Mouse (Mus musculus): ENCODE data around the gene Spint1. TPM values are rescaled to one million over a fixed set of nuclear protein-coding genes. Genes with fewer than 3 reads are reported as not detected.

The Spint1 gene
- polyA plus RNA-seq, 1 experiment from 2014 or later = 0.65 TPM

GRCm38 (mm10) chr2:119208344-119209175 is 28.6 kb upstream of the Spint1 start, which contains the start of the genes Zfyve19 and Dnajc17:
Zfyve19 (plus strand) TSS chr2:119208617.
Dnajc17 (minus strand) TSS chr2:119208795.
- Histone ChIP-seq H3K27ac (peak within 1 kb of the TSS; percentile 85), H3K4me2 (peak within 1 kb of the TSS; percentile 64), H3K27me3 (replicated peaks) (no peaks in the 10 kb centered on the region), H3K9me3 (no peaks in the 10 kb centered on the region), H3K4me3 (peak within 1 kb of the TSS; percentile 75), H3K36me3 (replicated peaks) (peaks cover 20% of the 10 kb centered on the region; the same call in 1 of the 2 replicates), H3K9ac (peak within 1 kb of the TSS; percentile 77), H3K4me1 (peaks cover 25% of the 10 kb centered on the region)
- 0% methylated on average over 51 of the region's 51 CpGs for WGBS
- ATAC-seq (replicated peaks) = peak; percentile 97

GRCm38 (mm10) chr2:119209176-119209507 is 28.0 kb upstream of the Spint1 start:
- no peak; the same call in 1 of the 2 replicates for ATAC-seq (replicated peaks)
- peak overlapping the region; percentile 52 for H3K4me2 ChIP-seq
- peak overlapping the region; percentile 75 for H3K4me3 ChIP-seq
- peaks cover 25% of the 10 kb centered on the region for H3K4me1 ChIP-seq
- H3K27ac ChIP-seq = peak overlapping the region; percentile 85
- H3K9ac ChIP-seq = peak overlapping the region; percentile 77
- peaks cover 21% of the 10 kb centered on the region; the same call in 1 of the 2 replicates for H3K36me3 ChIP-seq (replicated peaks)
- no peaks in the 10 kb centered on the region for H3K9me3 ChIP-seq
- no peaks in the 10 kb centered on the region for H3K27me3 ChIP-seq (replicated peaks)
- 1% methylated on average over 13 of the region's 13 CpGs for WGBS

- Histone ChIP-seq H3K4me1 (no peaks in the 10 kb centered on the region), H3K9me3 (no peaks in the 10 kb centered on the region), H3K27me3 (replicated peaks) (peaks cover 10% of the 10 kb centered on the region; the same call in 1 of the 2 replicates), H3K9ac (no peak within 1 kb of the TSS), H3K4me2 (no peak within 1 kb of the TSS), H3K4me3 (no peak within 1 kb of the TSS), H3K36me3 (replicated peaks) (no peaks in the 10 kb centered on the region), H3K27ac (no peak within 1 kb of the TSS)
- 77% methylated on average over 6 of the region's 6 CpGs for WGBS
- no peak for ATAC-seq (replicated peaks)
These were observed 7.1 kb upstream of the Spint1 start, which contains the start of gene Ppp1r14d for GRCm38 (mm10) chr2:119229775-119230704. Ppp1r14d (minus strand) TSS chr2:119229906.

GRCm38 (mm10) chr2:119236682-119237209 is 416 bp upstream of the Spint1 start:
- H3K4me2 ChIP-seq = peak overlapping the region; percentile 55
- peaks cover 58% of the 10 kb centered on the region for H3K27me3 ChIP-seq (replicated peaks)
- no peaks in the 10 kb centered on the region for H3K9me3 ChIP-seq
- 4% methylated on average over 25 of the region's 25 CpGs for WGBS
- H3K27ac ChIP-seq = no peak overlapping the region
- peak overlapping the region; percentile 40 for H3K4me3 ChIP-seq
- ATAC-seq (replicated peaks) = no peak
- no peak overlapping the region for H3K9ac ChIP-seq
- H3K4me1 ChIP-seq = peaks cover 14% of the 10 kb centered on the region
- no peaks in the 10 kb centered on the region for H3K36me3 ChIP-seq (replicated peaks)

- H3K9me3 ChIP-seq = no peaks in the 10 kb centered on the region
- H3K4me3 ChIP-seq = peak overlapping the region; percentile 40
- H3K27me3 ChIP-seq (replicated peaks) = peaks cover 58% of the 10 kb centered on the region
- no peak overlapping the region for H3K27ac ChIP-seq
- no peak overlapping the region for H3K9ac ChIP-seq
- peaks cover 14% of the 10 kb centered on the region for H3K4me1 ChIP-seq
- no peaks in the 10 kb centered on the region for H3K36me3 ChIP-seq (replicated peaks)
- no peak for ATAC-seq (replicated peaks)
- peak overlapping the region; percentile 55 for H3K4me2 ChIP-seq
- 1% methylated on average over 31 of the region's 31 CpGs for WGBS
These were observed 684 bp downstream of the Spint1 start for GRCm38 (mm10) chr2:119237871-119238220.

GRCm38 (mm10) chr2:119238671-119239070 is 1.5 kb downstream of the Spint1 start:
- 74% methylated on average over 2 of the region's 2 CpGs for WGBS
- Histone ChIP-seq H3K36me3 (replicated peaks) (no peaks in the 10 kb centered on the region), H3K27me3 (replicated peaks) (peaks cover 58% of the 10 kb centered on the region), H3K4me1 (peaks cover 14% of the 10 kb centered on the region), H3K4me3 (no peak overlapping the region), H3K9ac (no peak overlapping the region), H3K9me3 (no peaks in the 10 kb centered on the region), H3K4me2 (no peak overlapping the region), H3K27ac (no peak overlapping the region)
- no peak for ATAC-seq (replicated peaks)

GRCm38 (mm10) chr2:119240075-119240818 is 3.1 kb downstream of the Spint1 start:
- Histone ChIP-seq H3K27me3 (replicated peaks) (peaks cover 47% of the 10 kb centered on the region), H3K4me2 (no peak overlapping the region), H3K9ac (no peak overlapping the region), H3K36me3 (replicated peaks) (no peaks in the 10 kb centered on the region), H3K4me3 (no peak overlapping the region), H3K9me3 (no peaks in the 10 kb centered on the region), H3K27ac (no peak overlapping the region), H3K4me1 (peaks cover 14% of the 10 kb centered on the region)
- 67% methylated on average over 4 of the region's 4 CpGs for WGBS
- ATAC-seq (replicated peaks) = no peak

GRCm38 (mm10) chr2:119240819-119241186 is 3.6 kb downstream of the Spint1 start:
- Histone ChIP-seq H3K9ac (no peak overlapping the region), H3K27me3 (replicated peaks) (peaks cover 41% of the 10 kb centered on the region), H3K36me3 (replicated peaks) (no peaks in the 10 kb centered on the region), H3K4me3 (no peak overlapping the region), H3K4me1 (peaks cover 14% of the 10 kb centered on the region), H3K4me2 (no peak overlapping the region), H3K9me3 (no peaks in the 10 kb centered on the region), H3K27ac (no peak overlapping the region)
- WGBS = 83% methylated on average over 4 of the region's 4 CpGs
- no peak for ATAC-seq (replicated peaks)

- H3K27ac ChIP-seq = no peak overlapping the region
- no peaks in the 10 kb centered on the region for H3K9me3 ChIP-seq
- no peaks in the 10 kb centered on the region for H3K36me3 ChIP-seq (replicated peaks)
- WGBS = 85% methylated on average over 9 of the region's 9 CpGs
- no peak for ATAC-seq (replicated peaks)
- no peak overlapping the region for H3K4me2 ChIP-seq
- peaks cover 24% of the 10 kb centered on the region for H3K27me3 ChIP-seq (replicated peaks)
- peaks cover 5% of the 10 kb centered on the region for H3K4me1 ChIP-seq
- no peak overlapping the region for H3K9ac ChIP-seq
- no peak overlapping the region for H3K4me3 ChIP-seq
These were observed 5.4 kb downstream of the Spint1 start for GRCm38 (mm10) chr2:119242548-119242947.

- no peak for ATAC-seq (replicated peaks)
- no peak overlapping the region for H3K27ac ChIP-seq
- H3K27me3 ChIP-seq (replicated peaks) = no peaks in the 10 kb centered on the region; the same call in 1 of the 2 replicates
- no peak overlapping the region for H3K9ac ChIP-seq
- H3K36me3 ChIP-seq (replicated peaks) = no peaks in the 10 kb centered on the region
- no peaks in the 10 kb centered on the region for H3K4me1 ChIP-seq
- H3K4me2 ChIP-seq = no peak overlapping the region
- no peaks in the 10 kb centered on the region for H3K9me3 ChIP-seq
- H3K4me3 ChIP-seq = no peak overlapping the region
- 88% methylated on average over 7 of the region's 7 CpGs for WGBS
These were observed 8.1 kb downstream of the Spint1 start for GRCm38 (mm10) chr2:119245246-119245645.

- Histone ChIP-seq H3K27ac (no peak overlapping the region), H3K27me3 (replicated peaks) (0 out of 2 replicates have a peak, but pooled peaks cover 4% of the 10 kb centered on the region), H3K9me3 (no peaks in the 10 kb centered on the region), H3K36me3 (replicated peaks) (no peaks in the 10 kb centered on the region), H3K4me3 (no peak overlapping the region), H3K4me2 (no peak overlapping the region), H3K4me1 (no peaks in the 10 kb centered on the region), H3K9ac (no peak overlapping the region)
- 75% methylated on average over 9 of the region's 9 CpGs for WGBS
- no peak for ATAC-seq (replicated peaks)
These were observed 10.7 kb downstream of the Spint1 start for GRCm38 (mm10) chr2:119247904-119248303.

All from midbrain, embryonic 15.5 days (tissue).